ENCODE assay signal across 23 mouse cellular contexts in genomic region chr3:63612767-63613363, GRCm38 (mm10).
DNase-seq lines count a peak whose midpoint lies in the region; ATAC-seq lines count a peak whose summit lies in the region.
"Had no signal": no experiment of that assay in that cellular context is flagged by ENCODE, and none has a peak within 500 bp of the region (broad histone marks: within the 10 kb centered on the region; RNA-seq: fewer than 3 reads in every experiment).

No protein-coding gene starts in this region.

- no peaks in the 10 kb centered on the region for H3K36me3 ChIP-seq in kidney, embryonic 14.5 days (ENCODE audit: control insufficient read depth, insufficient read depth, low read length)
- H3K36me3 ChIP-seq in intestine, embryonic 16.5 days (ENCODE audit: control insufficient read depth, insufficient read depth, low read length): no peaks in the 10 kb centered on the region
- H3K36me3 ChIP-seq: heart, embryonic 12.5 days; limb, embryonic 15.5 days; liver, embryonic 13.5 days; neural tube, embryonic 15.5 days; stomach, embryonic 15.5 days had no signal

- no peaks in the 10 kb centered on the region for H3K9me3 ChIP-seq in kidney, embryonic 14.5 days (ENCODE audit: control insufficient read depth, low read length)
- H3K9me3 ChIP-seq in intestine, embryonic 16.5 days (ENCODE audit: control insufficient read depth, low read length): no peaks in the 10 kb centered on the region
- H3K9me3 ChIP-seq: heart, embryonic 12.5 days; limb, embryonic 15.5 days; liver, embryonic 13.5 days; neural tube, embryonic 15.5 days; stomach, embryonic 15.5 days had no signal

- WGBS in kidney, embryonic 14.5 days: 20% methylated on average over 3 of the region's 3 CpGs
- 47% methylated on average over 3 of the region's 3 CpGs for WGBS in intestine, embryonic 16.5 days

- H3K4me2 ChIP-seq in kidney, embryonic 14.5 days (replicated peaks; ENCODE audit: low read depth, low read length): no peak overlapping the region
- H3K4me2 ChIP-seq in intestine, embryonic 16.5 days (ENCODE audit: low read depth, low read length): no peak overlapping the region
- H3K4me2 ChIP-seq: heart, embryonic 12.5 days; hindbrain, embryonic 14.5 days; limb, embryonic 15.5 days; liver, embryonic 13.5 days; neural tube, embryonic 15.5 days; stomach, embryonic 15.5 days had no signal

- DNase-seq in kidney, postnatal 10 days: no peak
- DNase-seq in 3T3-L1 (ENCODE audit: low read depth, low spot score): peak; percentile 20
- DNase-seq in embryo, embryonic 10.5 days (ENCODE audit: low spot score): peak; percentile 73
- peak; percentile 48 for DNase-seq in forelimb bud, embryonic 11.5 days (ENCODE audit: low read depth, low spot score)
- no peak for DNase-seq in heart, postnatal 10 days
- DNase-seq in layer of hippocampus, postnatal 25 days (ENCODE audit: extremely low spot score in 1 of 2, low spot score in 1 of 2): no peak
- DNase-seq: adrenal gland, postnatal 25 days; cerebellum, adult 18-20 months; cerebellum, postnatal 10 days; heart, adult 2 months; kidney, adult 8-10 months; liver, embryonic 13.5 days; lung, adult 18-20 months had no signal

- no peak overlapping the region for H3K9ac ChIP-seq in kidney, embryonic 14.5 days (ENCODE audit: low read depth, low read length)
- H3K9ac ChIP-seq in intestine, embryonic 16.5 days (ENCODE audit: low read depth, low read length): no peak overlapping the region
- H3K9ac ChIP-seq: heart, embryonic 12.5 days; hindbrain, embryonic 14.5 days; limb, embryonic 15.5 days; liver, embryonic 13.5 days; neural tube, embryonic 15.5 days; stomach, embryonic 15.5 days had no signal

- H3K4me1 ChIP-seq in kidney, embryonic 14.5 days (ENCODE audit: control insufficient read depth, insufficient read depth, low read length): peaks cover 7% of the 10 kb centered on the region; the same call in 1 of the 2 replicates
- no peaks in the 10 kb centered on the region for H3K4me1 ChIP-seq in intestine, embryonic 16.5 days (ENCODE audit: control insufficient read depth, insufficient read depth, low read length)
- H3K4me1 ChIP-seq: liver, embryonic 13.5 days; stomach, embryonic 15.5 days had no signal

- H3K27me3 ChIP-seq in kidney, embryonic 14.5 days (ENCODE audit: control insufficient read depth, insufficient read depth, low read length): no peaks in the 10 kb centered on the region
- no peaks in the 10 kb centered on the region for H3K27me3 ChIP-seq in intestine, embryonic 16.5 days (replicated peaks; ENCODE audit: control insufficient read depth, insufficient read depth, low read length)
- H3K27me3 ChIP-seq: heart, embryonic 12.5 days; limb, embryonic 15.5 days; liver, embryonic 13.5 days; neural tube, embryonic 15.5 days; stomach, embryonic 15.5 days had no signal

- no peak overlapping the region for H3K4me3 ChIP-seq in kidney, embryonic 14.5 days (ENCODE audit: low read length)
- no peak overlapping the region for H3K4me3 ChIP-seq in intestine, embryonic 16.5 days (ENCODE audit: low read length)
- H3K4me3 ChIP-seq: heart, adult 2 months; heart, embryonic 12.5 days; limb, embryonic 15.5 days; liver, embryonic 13.5 days; neural tube, embryonic 15.5 days; stomach, embryonic 15.5 days had no signal

- ATAC-seq in kidney, embryonic 14.5 days (ENCODE audit: low FRiP score, low TSS enrichment): peak; percentile 85
- no peak for ATAC-seq in intestine, embryonic 16.5 days
- ATAC-seq: inflammation-experienced regulatory T-cells, adult 6 months; lung, postnatal 0 days had no signal

- intact Hi-C loops in heart, postnatal 10 days (cut with DNase I): no loop called here

- no peak overlapping the region for H3K27ac ChIP-seq in kidney, embryonic 14.5 days (ENCODE audit: low read depth, low read length)
- H3K27ac ChIP-seq in intestine, embryonic 16.5 days (ENCODE audit: low read length): no peak overlapping the region
- H3K27ac ChIP-seq: heart, adult 2 months; hindbrain, embryonic 14.5 days; limb, embryonic 15.5 days; liver, embryonic 13.5 days; macrophage; neural tube, embryonic 15.5 days; stomach, embryonic 15.5 days had no signal

Comparison
In these comparisons a context has a peak if more than half of its experiments do, and no peak if none do; other contexts are left out.
1. DNase-seq: peak in 3T3-L1 (single experiment), embryo, embryonic 10.5 days (single experiment) and forelimb bud, embryonic 11.5 days (single experiment); none in kidney, postnatal 10 days (single experiment), heart, postnatal 10 days (0 of 2) and layer of hippocampus, postnatal 25 days (0 of 2).